Mouse (Mus musculus): Measurements from ENCODE around the gene Zyg11b.

Zyg11b gene

DNA sequence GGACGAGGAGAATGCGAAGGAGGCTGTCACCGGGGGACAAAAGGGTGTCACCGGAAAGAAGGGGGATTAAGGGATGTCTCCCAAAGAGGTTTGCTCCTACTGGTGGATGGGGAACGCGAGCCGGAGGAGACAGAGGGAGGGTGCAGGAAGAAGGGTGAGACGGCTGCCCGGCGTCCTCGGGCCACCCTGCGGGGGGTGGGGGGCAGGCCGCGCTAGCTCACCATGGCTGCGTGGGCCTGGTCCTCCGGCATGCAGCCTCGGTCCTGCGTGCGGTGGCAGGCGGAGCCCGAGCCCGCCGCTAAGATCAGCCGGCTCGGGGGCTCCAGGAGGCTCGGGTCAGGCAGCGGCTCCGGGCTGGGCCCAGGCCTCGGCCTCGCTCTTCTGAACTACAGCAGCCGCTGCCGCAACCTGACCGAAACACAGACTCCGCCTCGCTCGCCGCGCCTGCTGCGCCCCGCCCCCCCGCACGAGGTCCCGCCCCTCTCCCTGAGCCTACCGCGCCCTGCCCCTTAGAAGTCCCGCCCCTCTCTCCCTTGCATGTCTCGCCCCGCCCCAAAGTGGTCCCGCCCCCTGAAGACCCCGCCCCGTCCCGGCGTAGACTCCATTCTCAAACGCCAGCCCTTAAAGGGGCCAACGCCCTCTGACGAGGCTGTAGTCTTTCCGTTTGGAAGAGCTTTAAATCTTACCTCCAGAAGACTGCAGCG is at the start of gene Zyg11b:
Gene Zyg11b (minus strand): TSS at position 427 of the 704 bp plus-strand sequence.
- DNase-seq (ENCODE audit: extremely low read depth, insufficient read length, low spot score): peak; percentile 96

GRCm38 (mm10) chr4:108349836-108350547 is 49.1 kb upstream of the Zyg11b start:
- DNase-seq (ENCODE audit: extremely low read depth, insufficient read length, low spot score): no peak

DNA sequence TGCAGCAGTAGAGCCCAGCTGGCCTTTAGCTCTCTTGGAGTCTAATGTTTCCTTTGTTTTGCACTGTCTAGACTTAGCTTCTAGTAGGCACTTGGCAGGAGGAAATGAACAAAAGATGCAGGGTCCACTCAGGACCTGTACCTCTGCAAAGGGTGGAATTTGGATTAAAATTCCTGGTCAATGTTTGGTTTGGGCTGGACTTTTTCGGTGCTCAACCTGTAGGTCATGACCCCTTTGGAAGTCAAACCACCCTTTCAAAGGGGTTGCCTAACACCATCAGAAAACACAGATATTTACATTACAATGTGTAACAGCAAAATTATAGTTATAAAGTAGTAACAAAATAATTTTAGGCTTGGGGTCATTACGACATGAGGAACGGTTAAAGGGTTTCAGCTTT is 48.2 kb upstream of the Zyg11b start:
- DNase-seq (ENCODE audit: extremely low read depth, insufficient read length, low spot score): no peak

GRCm38 (mm10) chr4:108348256-108348875 is 47.5 kb upstream of the Zyg11b start:
- DNase-seq (ENCODE audit: extremely low read depth, insufficient read length, low spot score): no peak

DNA sequence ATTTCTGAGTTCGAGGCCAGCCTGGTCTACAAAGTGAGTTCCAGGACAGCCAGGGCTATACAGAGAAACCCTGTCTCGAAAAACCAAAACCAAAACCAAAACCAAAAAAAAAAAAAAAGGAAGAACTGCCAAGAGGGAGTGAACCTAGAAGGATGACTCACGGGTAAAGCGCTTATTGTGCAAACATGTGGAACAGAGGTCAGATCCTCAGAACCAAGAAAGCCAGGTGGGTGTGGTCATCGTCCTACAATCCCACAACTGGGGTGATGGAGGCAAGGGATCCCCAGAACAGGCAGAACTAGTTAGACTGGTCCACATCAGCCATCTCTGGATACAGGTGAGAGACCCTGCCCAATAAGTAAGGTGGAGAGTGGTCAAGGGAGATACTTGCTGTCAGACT is 46.2 kb upstream of the Zyg11b start:
- peak; percentile 57 for DNase-seq (ENCODE audit: extremely low read depth, insufficient read length, low spot score)

DNA sequence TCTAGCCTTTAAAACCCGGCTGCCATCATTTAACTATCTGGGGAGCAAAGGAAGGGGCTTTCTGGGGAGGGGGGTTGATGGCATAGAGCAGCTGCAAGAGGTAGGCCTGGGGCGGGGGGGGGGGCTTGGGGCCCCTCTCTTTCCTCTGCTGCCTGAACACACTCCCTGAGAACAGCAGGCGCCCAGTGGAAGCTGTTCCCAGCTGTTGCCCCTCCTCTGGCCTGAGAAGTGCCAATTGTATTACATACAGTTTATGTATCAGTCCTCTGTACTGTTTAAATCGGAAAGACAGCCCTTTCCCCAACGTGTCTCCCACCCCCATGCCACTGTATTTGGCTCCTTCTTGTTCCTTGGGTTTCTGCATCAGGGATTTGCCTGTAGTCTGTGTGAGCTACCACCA is 44.9 kb upstream of the Zyg11b start:
- no peak for DNase-seq (ENCODE audit: extremely low read depth, insufficient read length, low spot score)

DNA sequence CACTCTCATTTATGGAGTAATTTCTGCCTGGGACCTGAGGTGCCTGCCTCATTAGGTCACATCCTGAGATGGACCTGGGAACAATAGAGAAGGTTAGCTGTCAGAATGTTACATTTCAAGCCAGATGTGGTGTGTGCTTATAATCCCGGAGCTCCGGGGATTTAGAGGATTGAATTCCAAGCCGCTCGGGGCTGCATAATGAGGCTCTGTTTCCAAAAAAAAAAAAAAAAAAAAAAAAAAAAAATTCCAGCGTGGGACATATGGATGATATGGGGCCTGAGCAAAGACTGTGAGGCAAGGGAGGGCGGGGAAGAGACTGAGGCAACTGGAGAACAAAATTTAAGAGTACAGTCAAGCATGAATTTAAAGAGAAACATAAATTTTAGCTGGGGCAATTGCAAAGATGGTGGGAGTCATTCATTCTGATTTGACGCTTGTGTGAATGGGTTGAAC is 43.8 kb upstream of the Zyg11b start:
- DNase-seq (ENCODE audit: extremely low read depth, insufficient read length, low spot score): no peak

DNA sequence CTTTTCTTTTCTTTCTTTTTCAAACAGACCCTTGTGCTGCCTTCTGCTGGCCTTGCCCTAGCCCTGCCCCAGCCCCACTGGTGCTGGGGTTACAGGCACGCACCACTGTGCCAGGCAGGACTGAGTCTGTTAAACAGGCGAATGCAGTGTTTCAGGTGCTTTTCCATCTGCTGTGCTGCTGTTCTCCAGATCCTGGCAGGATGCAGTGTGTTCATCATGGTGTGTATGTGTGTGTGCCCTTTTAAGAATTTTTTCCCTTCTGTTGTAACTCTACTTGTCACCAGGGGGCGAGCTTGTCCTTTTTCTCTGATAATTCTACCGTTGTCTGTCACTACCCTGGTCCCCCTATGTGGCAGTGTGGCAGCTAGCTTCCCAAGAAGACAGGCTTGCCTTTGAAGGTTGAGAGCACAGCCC is 38.4 kb upstream of the Zyg11b start:
- DNase-seq (ENCODE audit: extremely low read depth, insufficient read length, low spot score): peak; percentile 28

- no peak for DNase-seq (ENCODE audit: extremely low read depth, insufficient read length, low spot score)
Measured at GRCm38 (mm10) chr4:108338811-108339210, 37.9 kb upstream of the Zyg11b start.

DNA sequence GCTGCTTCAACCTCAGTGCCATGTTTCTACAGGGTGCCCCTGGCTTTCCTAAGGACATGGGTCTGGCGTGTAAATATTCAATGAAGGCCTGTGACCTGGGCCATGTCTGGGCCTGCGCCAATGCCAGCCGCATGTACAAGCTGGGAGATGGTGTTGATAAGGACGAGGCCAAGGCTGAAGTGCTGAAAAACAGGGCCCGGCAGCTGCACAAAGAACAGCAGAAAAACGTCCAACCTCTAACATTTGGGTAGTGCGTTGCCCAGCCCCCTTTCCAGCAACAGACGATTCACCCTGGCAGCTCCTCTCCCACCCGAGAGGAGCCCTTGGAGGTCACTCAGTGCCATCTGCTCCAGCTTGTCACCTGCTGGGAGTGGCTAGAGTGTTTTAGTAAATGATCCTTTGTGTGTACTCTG is 37.4 kb upstream of the Zyg11b start:
- no peak for DNase-seq (ENCODE audit: extremely low read depth, insufficient read length, low spot score)

DNA sequence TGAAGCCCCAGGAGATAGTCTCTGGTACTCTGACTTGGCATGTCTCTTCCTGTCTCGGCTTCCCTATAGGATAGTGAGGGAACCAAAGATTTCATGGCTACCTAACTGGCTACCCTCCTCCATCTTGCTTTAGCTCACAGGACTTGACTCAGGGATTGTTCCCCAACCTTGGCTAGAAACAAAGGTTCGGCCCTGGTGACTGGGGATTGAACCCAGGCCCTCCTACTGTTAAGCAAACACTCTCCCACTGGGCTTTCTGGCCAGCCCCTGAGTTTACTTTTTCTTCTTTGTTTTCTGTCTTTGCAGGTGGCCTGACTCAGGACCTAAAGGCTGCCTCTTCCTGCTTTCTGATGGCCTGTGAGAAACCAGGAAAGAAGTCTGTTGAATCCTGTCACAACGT is 36.9 kb upstream of the Zyg11b start:
- DNase-seq (ENCODE audit: extremely low read depth, insufficient read length, low spot score): no peak

- DNase-seq (ENCODE audit: extremely low read depth, insufficient read length, low spot score): no peak
Measured at GRCm38 (mm10) chr4:108336765-108337164, 35.9 kb upstream of the Zyg11b start.

- DNase-seq (ENCODE audit: extremely low read depth, insufficient read length, low spot score): no peak
Measured at GRCm38 (mm10) chr4:108335413-108335812, 34.5 kb upstream of the Zyg11b start.

- no peak for DNase-seq (ENCODE audit: extremely low read depth, insufficient read length, low spot score)
Measured at GRCm38 (mm10) chr4:108332041-108332440, 31.1 kb upstream of the Zyg11b start.

- DNase-seq (ENCODE audit: extremely low read depth, insufficient read length, low spot score): no peak
Measured at GRCm38 (mm10) chr4:108329840-108330239, 28.9 kb upstream of the Zyg11b start.

GRCm38 (mm10) chr4:108327730-108328484 is 27.0 kb upstream of the Zyg11b start, which contains the start of gene Coa7:
Coa7 (plus strand) TSS chr4:108328140.
- peak; percentile 98 for DNase-seq (ENCODE audit: extremely low read depth, insufficient read length, low spot score)

DNA sequence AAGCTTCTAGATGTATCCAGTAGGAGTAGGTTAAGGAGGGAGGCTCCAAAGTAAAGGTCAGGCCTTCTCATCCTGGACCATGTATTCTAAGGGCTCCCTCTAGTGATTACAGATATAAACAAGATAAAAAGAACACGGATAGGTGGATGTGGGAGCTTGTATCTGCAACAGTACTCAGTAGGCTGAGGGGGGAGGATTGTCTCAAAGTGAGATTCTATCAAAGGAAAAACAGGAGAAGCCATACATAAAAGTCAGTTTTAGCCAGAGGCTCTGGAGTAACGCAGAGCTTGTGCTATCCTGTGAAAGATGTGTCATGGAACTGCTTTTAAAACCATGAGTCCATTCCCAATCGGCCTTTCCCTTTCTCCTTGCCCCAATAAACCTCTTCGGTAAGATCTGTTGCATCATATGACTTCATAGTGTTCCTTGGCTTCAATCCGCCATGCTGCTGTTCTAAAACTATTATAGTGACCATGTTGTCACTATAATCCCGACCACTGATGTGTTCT is 26.2 kb upstream of the Zyg11b start:
- DNase-seq (ENCODE audit: extremely low read depth, insufficient read length, low spot score): peak; percentile 51

DNA sequence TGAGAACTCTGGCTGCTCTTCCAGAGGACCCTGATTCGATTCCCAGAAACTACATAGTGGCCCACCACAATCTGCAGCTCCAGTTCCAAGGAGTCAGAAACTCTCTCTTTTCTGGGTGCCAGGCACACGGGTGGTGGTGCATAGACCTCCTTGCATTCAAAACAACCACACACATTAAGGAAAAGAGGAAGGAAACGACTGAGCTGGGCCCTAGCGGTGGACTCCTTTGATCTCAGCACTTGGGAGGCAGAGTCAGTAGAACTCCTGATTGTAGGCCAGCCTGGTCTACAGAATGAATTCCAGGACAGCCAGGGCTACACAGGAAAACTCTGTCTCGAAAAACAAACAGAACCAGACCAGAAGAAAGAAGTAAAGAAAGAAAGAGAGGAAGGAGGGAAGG is 22.7 kb upstream of the Zyg11b start:
- DNase-seq (ENCODE audit: extremely low read depth, insufficient read length, low spot score): no peak

DNA sequence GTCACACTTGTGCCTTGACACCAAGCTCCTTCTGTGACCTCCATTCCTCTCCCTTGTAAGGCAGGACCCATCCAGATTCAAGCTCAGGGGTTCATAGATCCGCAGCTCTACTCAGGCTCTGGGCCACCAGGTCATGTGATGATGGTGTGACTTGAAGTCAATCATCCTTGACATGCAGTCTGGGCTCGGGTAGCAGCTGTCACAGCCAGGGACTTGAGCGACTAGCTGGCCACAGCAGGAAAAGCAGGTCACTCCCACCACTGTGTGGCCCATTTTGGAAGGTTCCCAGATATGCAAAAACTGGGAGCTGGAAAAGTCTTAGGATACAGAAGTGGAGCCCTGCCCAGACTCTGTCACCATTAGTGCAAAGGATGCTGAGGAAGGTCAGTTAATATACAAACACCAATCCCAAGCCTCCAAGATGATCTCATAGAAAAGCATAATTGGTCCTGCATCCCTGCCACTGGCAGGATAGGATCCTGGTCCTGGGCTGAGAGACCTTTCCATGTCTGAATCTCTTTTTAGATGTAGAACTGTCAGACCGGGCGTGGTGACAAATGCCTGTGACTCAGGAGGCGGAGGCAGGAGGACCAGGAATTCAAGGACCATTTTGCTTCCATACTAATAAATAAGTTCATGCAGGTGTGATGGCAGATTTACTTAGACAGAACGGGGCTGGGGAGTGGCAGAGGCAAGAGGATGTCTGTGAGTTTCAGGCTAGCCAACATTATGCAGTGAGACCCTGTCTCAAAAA is 19.9 kb upstream of the Zyg11b start:
- peak; percentile 10 for DNase-seq (ENCODE audit: extremely low read depth, insufficient read length, low spot score)

DNA sequence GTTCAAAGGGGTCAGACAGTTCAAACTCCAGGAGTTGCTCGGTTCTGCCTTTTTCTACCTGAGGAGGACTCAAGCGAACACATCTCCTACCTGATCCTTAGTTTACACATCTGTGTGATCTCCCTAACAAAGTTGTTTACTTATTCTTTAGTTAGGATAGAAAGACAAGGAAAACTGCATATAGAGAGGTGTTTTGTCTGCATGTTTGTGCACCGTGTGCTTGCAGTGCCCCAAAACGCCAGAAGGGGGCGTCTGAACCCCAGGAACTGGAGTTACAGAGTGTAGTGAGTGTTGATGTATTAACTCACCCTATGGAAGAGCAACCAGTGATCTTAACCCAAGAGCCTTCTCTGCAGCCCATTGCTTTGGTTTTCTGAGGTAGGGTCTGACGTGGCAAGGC is 18.9 kb upstream of the Zyg11b start:
- DNase-seq (ENCODE audit: extremely low read depth, insufficient read length, low spot score): no peak

Data from 3134 (cell line).